Mouse (Mus musculus): Measurements from ENCODE around the gene Itga9.

- TF ChIP-seq POLR2A (IDR thresholded peaks at IDR 0.05; ENCODE audit: low read depth, low read length) = no peak
- TF ChIP-seq CTCF (conservative IDR thresholded peaks at IDR 0.05; ENCODE audit: insufficient read depth, insufficient read length, low read depth, low read length) = no peak
These were observed 155.6 kb downstream of the Itga9 start for GRCm38 (mm10) chr9:118761953-118762590.
